Mouse (Mus musculus) midbrain, embryonic 12.5 days (tissue): ENCODE measurements around the gene Olfr462. TPM values are rescaled to one million over a fixed set of nuclear protein-coding genes. Genes with fewer than 3 reads are reported as not detected.
"Not testable (repeated sequence)": the region's sequence is repeated elsewhere in the genome, so short reads cannot be mapped to it uniquely, and the experiment has no call there.

Experiments
- ATAC-seq: fragments of 200-750 bp; cut with Nextera tagmentation; 2 replicates; pipeline ENCODE4 v1.8.0; 2017; ENCODE audit warnings: low read depth, moderate TSS enrichment, moderate library complexity; ENCODE audit not compliant: low FRiP score
- H3K27ac ChIP-seq: fragments of 300-500 bp; sonication (generic); replicated peaks from 2 replicates; pipeline ENCODE4 v1.5.1; 2016; ENCODE audit warnings: mild to moderate bottlenecking
- H3K27me3 ChIP-seq: fragments of 300-500 bp; sonication (generic); 2 replicates; pipeline ENCODE4 v1.6.1; 2016; ENCODE audit warnings: mild to moderate bottlenecking
- H3K36me3 ChIP-seq: fragments of 300-500 bp; sonication (generic); 2 replicates; pipeline ENCODE4 v1.6.1; 2016
- H3K4me1 ChIP-seq: fragments of 300-500 bp; sonication (generic); 2 replicates; pipeline ENCODE4 v1.6.1; 2016
- H3K4me2 ChIP-seq: fragments of 300-500 bp; sonication (generic); replicated peaks from 2 replicates; pipeline ENCODE4 v1.6.1; 2016; ENCODE audit warnings: mild to moderate bottlenecking, moderate library complexity
- H3K4me3 ChIP-seq: fragments of 300-500 bp; sonication (generic); 2 replicates; pipeline ENCODE4 v1.5.1; 2016; ENCODE audit warnings: mild to moderate bottlenecking
- H3K9ac ChIP-seq: fragments of 300-500 bp; sonication (generic); replicated peaks from 2 replicates; pipeline ENCODE4 v1.6.1; 2016; ENCODE audit warnings: mild to moderate bottlenecking, moderate library complexity
- H3K9me3 ChIP-seq: fragments of 300-500 bp; sonication (generic); 2 replicates; pipeline ENCODE4 v1.6.1; 2016; ENCODE audit warnings: mild to moderate bottlenecking
- WGBS: fragments of 180-500 bp; shearing (Covaris S2); methylation state at CpG from one replicate; pipeline ENCODE4 v1.1.7; 2016; 5-methylcytosine and 5-hydroxymethylcytosine counted together
- polyA plus RNA-seq: library from polyadenylated mRNA; unstranded; fragments of >200 nt; fragmentation: Nextera tagmentation; extraction: Ambion mirVana; gene quantifications from 2 replicates; pipeline ENCODE4 v1.2.1, GENCODE M21; 2016

Gene Olfr462
- polyA plus RNA-seq, 1 experiment from 2014 or later: not detected

DNA sequence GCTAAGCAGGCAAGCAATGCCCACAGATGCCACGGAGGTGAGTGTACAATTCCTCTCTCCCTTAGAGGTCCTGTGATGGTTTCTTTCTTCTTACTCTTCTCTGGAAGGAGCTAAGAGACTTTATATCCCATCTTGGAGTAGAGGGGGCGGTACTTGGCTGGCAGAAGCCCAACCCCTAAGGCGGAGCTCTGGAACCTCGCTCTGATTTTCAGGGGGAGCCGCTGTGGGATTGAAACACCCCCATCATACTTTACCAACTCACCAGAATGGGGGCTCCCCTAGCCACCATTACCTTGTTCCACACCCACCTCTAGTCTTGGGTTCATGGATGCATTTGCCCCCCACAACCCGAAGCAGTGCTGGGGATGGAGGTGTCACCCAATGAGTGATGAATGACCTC is 16.6 kb downstream of the Olfr462 start, which contains the start of gene Epx:
TSS of gene Epx (minus strand) at position 101 of the 400 bp plus-strand sequence.
- Histone ChIP-seq H3K4me2 (no peak within 1 kb of the TSS), H3K9me3 (no peaks in the 10 kb centered on the region), H3K36me3 (no peaks in the 10 kb centered on the region), H3K27ac (no peak within 1 kb of the TSS), H3K9ac (no peak within 1 kb of the TSS), H3K27me3 (no peaks in the 10 kb centered on the region), H3K4me1 (no peaks in the 10 kb centered on the region), H3K4me3 (no peak within 1 kb of the TSS)
- ATAC-seq: no peak
- WGBS: 87% methylated on average over 6 of the region's 6 CpGs

DNA sequence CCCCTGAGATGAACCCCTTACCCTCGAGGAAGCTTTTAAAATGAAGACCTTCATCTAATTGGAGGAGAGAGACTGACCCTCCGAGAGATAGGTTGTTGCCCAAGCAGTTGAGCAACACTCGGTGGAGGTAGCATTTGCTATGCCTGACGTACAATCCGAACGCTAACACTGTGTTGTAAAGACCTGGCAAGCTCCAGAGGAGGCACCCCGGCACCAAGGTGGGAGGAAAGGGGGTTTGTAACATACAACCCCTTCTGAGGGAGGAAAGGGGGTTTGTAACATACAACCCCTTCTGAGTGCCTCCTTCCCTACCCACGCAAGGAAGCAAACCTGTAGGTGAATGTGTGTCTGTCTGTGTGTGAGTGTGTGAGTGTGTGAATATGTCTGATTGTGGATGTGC is 20.3 kb downstream of the Olfr462 start:
- no peak overlapping the region for H3K9ac ChIP-seq
- H3K9me3 ChIP-seq: no peaks in the 10 kb centered on the region
- H3K4me1 ChIP-seq: no peaks in the 10 kb centered on the region
- ATAC-seq: no peak
- no peak overlapping the region for H3K27ac ChIP-seq
- no peak overlapping the region for H3K4me3 ChIP-seq
- no peaks in the 10 kb centered on the region for H3K36me3 ChIP-seq
- no peak overlapping the region for H3K4me2 ChIP-seq
- H3K27me3 ChIP-seq: no peaks in the 10 kb centered on the region
- WGBS: 52% methylated on average over 8 of the region's 8 CpGs

DNA sequence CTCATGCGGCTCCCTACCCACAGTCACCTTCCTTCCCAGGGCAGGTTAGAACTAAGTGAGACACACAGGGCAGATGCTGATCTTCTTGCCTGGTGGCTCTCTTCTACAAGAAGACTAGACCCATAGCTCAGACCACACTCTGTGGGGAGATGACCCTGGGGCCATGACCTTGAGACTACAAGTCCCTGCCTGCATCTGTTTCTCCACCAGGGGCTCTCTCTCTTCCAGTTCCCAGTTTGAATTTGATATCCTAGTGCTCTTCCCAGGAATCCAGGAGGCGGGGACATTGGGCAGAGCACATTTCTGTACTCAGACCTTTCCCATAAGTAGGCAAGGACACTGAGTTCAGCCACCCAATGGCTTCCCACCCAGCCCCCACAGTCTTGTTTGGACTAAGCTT is 22.0 kb downstream of the Olfr462 start:
- WGBS: 60% methylated on average over 2 of the region's 2 CpGs
- H3K36me3 ChIP-seq: no peaks in the 10 kb centered on the region
- no peak for ATAC-seq
- no peak overlapping the region for H3K4me3 ChIP-seq
- no peak overlapping the region for H3K9ac ChIP-seq
- H3K4me1 ChIP-seq: no peaks in the 10 kb centered on the region
- no peak overlapping the region for H3K4me2 ChIP-seq
- H3K27ac ChIP-seq: no peak overlapping the region
- no peaks in the 10 kb centered on the region for H3K9me3 ChIP-seq
- H3K27me3 ChIP-seq: no peaks in the 10 kb centered on the region

DNA sequence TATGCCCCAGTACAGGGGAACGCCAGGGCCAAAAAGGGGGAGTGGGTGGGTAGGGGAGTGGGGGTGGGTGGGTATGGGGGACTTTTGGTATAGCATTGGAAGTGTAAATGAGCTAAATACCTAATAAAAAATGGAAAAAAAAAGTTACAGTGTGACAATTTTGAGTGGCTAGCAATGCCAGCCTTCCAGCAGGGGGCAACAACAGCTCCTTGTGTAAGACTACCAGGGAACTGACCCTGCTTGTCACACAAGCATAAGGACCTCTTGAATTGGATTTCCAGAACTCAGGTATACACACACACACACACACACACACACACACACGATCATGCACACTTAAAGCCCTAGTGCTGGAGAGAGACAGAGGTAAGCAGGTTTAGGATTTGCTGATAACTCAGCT is 25.2 kb downstream of the Olfr462 start:
- WGBS: 83% methylated on average over 1 of the region's 2 CpGs
- not testable (repeated sequence) for H3K4me1 ChIP-seq, ATAC-seq, H3K4me3 ChIP-seq, H3K9ac ChIP-seq, H3K9me3 ChIP-seq, H3K4me2 ChIP-seq, H3K27ac ChIP-seq, H3K27me3 ChIP-seq
- peaks cover 11% of the 10 kb centered on the region for H3K36me3 ChIP-seq

DNA sequence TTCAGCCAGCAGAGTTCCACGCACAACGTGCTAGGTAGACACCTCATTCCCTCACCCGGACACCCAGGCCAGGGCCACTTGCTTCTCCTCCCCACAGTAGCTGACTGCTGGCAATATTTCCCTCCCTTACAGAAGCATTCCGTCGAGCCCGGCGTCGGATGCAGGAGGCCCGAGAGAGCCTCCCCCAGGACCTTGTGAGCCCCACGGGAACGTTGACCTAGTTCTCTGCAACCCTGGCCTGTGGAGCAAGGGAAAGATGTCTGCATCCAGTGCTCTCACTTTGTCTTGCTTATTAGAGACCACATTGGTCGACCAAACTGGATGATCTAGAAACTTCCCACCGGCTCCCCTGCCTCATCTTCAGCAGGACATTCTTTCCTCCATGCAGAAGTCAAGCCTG is 29.3 kb downstream of the Olfr462 start:
- Histone ChIP-seq H3K36me3 (peaks cover 24% of the 10 kb centered on the region), H3K4me1 (no peaks in the 10 kb centered on the region), H3K9ac (no peak overlapping the region), H3K27ac (no peak overlapping the region), H3K4me2 (no peak overlapping the region), H3K4me3 (no peak overlapping the region), H3K27me3 (no peaks in the 10 kb centered on the region), H3K9me3 (no peaks in the 10 kb centered on the region)
- WGBS: 91% methylated on average over 13 of the region's 13 CpGs
- no peak for ATAC-seq

DNA sequence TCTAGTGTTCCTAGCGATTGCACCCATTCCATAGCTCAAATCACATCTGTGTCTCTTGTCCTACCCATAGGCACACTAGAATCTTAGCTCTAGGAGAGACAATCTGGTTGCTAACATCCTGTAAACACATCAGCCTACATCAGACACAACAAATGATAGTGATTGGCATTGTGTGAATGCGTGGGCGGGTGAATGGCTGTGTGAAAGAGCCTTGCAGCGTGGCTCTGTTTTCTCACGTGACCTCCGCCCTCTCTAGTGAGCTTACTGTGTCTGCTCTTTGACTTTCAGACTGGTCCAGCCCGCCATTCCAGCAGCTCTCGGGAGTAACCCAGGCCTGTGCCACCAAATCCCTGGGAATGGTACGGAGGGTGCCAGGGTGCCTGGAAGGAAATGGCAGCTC is 31.6 kb downstream of the Olfr462 start:
- WGBS: 76% methylated on average over 9 of the region's 9 CpGs
- Histone ChIP-seq H3K36me3 (peaks cover 33% of the 10 kb centered on the region), H3K9me3 (no peaks in the 10 kb centered on the region), H3K9ac (no peak overlapping the region), H3K4me1 (no peaks in the 10 kb centered on the region), H3K4me3 (no peak overlapping the region), H3K27ac (no peak overlapping the region), H3K27me3 (no peaks in the 10 kb centered on the region), H3K4me2 (no peak overlapping the region)
- ATAC-seq: no peak

DNA sequence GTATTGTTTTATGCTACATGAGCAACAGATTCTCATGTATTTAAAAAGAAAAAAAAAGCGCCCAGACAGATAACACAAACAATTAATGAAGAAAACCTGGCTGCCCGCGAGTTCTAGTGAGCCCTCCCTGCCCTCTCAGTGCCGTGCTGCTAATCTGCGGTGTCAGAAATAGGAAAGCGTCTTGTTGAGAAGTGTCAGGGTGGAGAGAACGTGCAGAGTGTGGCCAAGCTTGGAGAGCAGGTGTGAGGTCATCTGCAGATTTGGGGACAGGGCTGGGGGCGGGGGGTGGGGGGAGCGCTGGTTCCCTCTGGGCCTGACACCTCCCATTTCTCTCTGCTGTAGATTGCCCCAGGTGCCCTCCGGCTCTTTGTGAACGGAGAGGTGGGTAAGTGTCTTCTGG is 32.8 kb downstream of the Olfr462 start:
- Histone ChIP-seq H3K27ac (no peak overlapping the region), H3K36me3 (peaks cover 33% of the 10 kb centered on the region), H3K9ac (no peak overlapping the region), H3K27me3 (no peaks in the 10 kb centered on the region), H3K4me1 (no peaks in the 10 kb centered on the region), H3K4me3 (no peak overlapping the region), H3K9me3 (no peaks in the 10 kb centered on the region), H3K4me2 (no peak overlapping the region)
- no peak for ATAC-seq
- WGBS: 90% methylated on average over 11 of the region's 11 CpGs

DNA sequence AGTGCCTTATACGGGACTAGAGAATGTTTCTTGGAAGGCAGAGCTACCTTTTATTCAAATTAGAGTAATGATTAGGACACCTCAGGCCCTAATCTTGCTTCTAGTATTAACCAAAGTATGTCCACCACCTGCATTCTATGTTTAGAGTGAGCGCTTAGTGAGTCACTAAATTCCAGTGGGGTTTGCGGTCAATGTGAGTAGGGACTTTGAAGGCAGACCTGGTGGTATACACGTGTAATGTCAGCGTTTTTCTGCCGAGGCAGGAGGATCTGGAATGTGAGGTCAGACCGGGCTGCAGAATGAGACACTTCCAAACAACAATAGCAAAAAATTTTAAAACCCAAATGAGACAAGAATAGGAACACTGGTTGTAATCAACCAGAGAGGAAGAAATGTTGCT is 37.5 kb downstream of the Olfr462 start:
- WGBS: 95% methylated on average over 7 of the region's 7 CpGs
- peaks cover 11% of the 10 kb centered on the region for H3K4me1 ChIP-seq

DNA sequence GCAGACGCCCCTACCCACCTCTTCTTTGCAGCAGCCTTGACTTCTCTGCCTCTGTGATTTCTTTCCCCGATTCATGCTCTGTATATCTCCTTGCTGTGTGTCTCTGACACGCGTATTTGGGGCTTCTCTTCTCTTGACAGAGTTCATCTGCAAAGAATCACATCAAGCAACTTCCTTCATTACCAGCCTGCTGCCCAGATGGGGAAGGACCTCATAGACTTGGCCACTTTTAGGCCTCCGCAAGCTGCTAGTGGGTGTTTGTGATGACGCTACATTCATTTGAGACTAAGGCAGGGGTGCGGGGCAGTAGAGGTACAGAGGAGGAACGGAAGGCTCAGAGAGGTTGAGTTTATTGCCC is 38.5 kb downstream of the Olfr462 start:
- no peaks in the 10 kb centered on the region for H3K9me3 ChIP-seq
- H3K36me3 ChIP-seq: peaks cover 17% of the 10 kb centered on the region
- H3K4me2 ChIP-seq: peak overlapping the region; percentile 84
- H3K27ac ChIP-seq: peak overlapping the region; percentile 56
- H3K4me1 ChIP-seq: peaks cover 11% of the 10 kb centered on the region
- peak overlapping the region; percentile 66 for H3K4me3 ChIP-seq
- no peak for ATAC-seq
- WGBS: 37% methylated on average over 8 of the region's 8 CpGs
- H3K27me3 ChIP-seq: no peaks in the 10 kb centered on the region
- peak overlapping the region; percentile 71 for H3K9ac ChIP-seq

More for the DNA sequence above, 37.5 kb downstream of the Olfr462 start:
- no peak overlapping the region for H3K4me3 ChIP-seq
- H3K27ac ChIP-seq: no peak overlapping the region
- H3K9ac ChIP-seq: no peak overlapping the region
- H3K36me3 ChIP-seq: peaks cover 18% of the 10 kb centered on the region
- ATAC-seq: no peak
- H3K27me3 ChIP-seq: no peaks in the 10 kb centered on the region
- H3K4me2 ChIP-seq: no peak overlapping the region
- no peaks in the 10 kb centered on the region for H3K9me3 ChIP-seq

DNA sequence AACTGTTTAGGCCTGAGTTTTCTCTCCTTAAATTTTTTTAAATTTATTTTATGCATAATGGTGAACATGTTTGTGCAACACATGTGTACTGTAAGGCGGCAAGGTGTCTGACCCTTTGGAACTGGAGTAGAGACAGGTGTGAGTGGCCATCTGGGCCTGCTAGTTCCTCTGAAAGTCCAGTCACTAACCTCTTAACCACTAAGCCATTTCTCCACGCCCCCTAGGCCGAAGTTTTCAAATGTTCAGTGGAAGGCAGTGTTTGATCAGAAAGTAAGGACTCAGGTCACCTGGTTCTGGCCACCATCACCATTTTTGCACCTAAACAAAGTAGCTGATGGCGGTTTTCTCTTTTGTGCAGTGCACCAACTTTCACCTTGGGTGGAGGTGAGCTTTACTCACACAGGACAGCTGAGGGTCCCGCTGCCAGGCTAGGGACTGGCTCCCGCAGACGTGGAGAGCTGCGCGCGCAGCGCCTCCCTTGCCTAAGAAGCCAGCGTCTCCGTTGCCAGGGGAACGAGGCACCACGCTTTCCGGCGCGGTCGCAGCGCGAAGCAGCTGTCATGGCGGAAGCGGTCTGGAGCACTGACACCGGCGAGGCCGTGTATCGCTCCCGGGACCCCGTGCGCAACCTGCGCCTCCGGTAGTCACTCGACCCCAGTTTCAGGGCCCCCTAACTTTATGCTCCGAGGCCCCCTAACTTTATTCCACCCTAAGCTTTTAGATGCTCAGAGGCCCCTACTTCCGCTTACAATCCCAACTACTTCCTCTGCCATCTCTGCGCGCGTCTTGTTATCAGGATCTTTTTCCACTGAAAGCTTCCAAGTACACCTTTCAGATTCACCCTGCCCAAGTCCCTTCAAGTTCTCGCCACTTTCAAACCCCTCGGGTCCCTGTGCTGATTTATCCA is 39.1 kb downstream of the Olfr462 start, which contains the start of gene Mks1:
TSS of gene Mks1 (plus strand) at position 526 of the 907 bp plus-strand sequence.
- H3K27me3 ChIP-seq: no peaks in the 10 kb centered on the region
- peak within 1 kb of the TSS; percentile 84 for H3K4me2 ChIP-seq
- ATAC-seq: peak; percentile 92
- H3K4me1 ChIP-seq: peaks cover 11% of the 10 kb centered on the region
- peak within 1 kb of the TSS; percentile 66 for H3K4me3 ChIP-seq
- H3K27ac ChIP-seq: peak within 1 kb of the TSS; percentile 56
- no peaks in the 10 kb centered on the region for H3K9me3 ChIP-seq
- H3K9ac ChIP-seq: peak within 1 kb of the TSS; percentile 71
- 4% methylated on average over 40 of the region's 40 CpGs for WGBS
- H3K36me3 ChIP-seq: peaks cover 11% of the 10 kb centered on the region

DNA sequence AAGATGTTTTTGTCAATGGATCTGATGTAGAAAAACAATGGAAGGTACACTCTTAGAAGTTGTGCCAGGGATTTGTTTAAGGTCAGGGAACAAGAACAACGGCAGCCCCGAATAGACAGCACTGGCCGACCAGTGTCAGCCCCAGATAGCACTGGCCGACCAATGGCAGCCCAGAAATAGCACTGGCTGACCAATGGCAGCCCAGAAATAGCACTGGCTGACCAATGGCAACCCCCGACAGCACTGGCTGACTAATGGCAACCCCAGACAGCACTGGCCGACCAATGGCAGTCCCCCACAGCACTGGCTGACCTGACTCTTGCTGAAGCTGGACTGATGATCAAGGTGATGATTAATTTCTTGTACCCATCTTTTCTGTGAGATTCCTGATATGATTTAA is 44.2 kb downstream of the Olfr462 start:
- peaks cover 4% of the 10 kb centered on the region; the same call in 1 of the 2 replicates for H3K4me1 ChIP-seq
- no peak for ATAC-seq
- H3K27me3 ChIP-seq: no peaks in the 10 kb centered on the region
- 73% methylated on average over 6 of the region's 6 CpGs for WGBS
- H3K9me3 ChIP-seq: no peaks in the 10 kb centered on the region
- no peak overlapping the region for H3K4me3 ChIP-seq
- no peak overlapping the region for H3K4me2 ChIP-seq
- no peak overlapping the region for H3K9ac ChIP-seq
- no peak overlapping the region for H3K27ac ChIP-seq
- no peaks in the 10 kb centered on the region for H3K36me3 ChIP-seq

DNA sequence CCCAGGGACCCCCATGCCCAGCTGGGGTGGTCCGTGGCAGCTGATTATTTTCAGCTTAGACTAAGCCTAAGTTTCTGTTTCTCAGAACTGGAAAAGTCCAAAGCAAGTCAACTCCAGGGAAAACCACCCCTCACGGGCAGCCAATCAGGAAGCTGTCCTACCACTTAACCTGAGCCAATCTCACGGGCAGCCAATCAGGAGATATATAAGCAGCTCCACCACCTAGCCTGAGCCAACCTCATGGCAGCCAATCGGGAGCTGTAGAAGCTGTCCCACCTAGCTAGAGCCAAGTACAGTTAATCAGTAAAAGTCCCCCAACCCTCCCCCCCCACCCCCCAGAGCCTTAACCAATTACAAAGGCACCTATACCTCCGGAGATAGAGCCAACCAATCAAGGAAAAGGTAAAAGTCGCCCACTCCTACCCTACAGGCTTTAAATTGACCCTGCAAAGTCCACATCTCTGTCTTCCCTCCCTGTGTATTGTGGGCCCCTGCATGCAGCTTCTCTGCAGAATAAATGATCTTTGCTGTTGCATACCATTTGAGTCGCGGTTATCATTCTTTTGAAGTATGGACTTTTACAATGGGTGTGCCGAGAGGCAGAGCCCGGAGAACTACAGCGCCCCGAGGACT is 45.0 kb downstream of the Olfr462 start:
- Histone ChIP-seq H3K4me1 (no peaks in the 10 kb centered on the region), H3K9ac (no peak overlapping the region), H3K36me3 (no peaks in the 10 kb centered on the region), H3K9me3 (no peaks in the 10 kb centered on the region), H3K27ac (no peak overlapping the region), H3K4me2 (no peak overlapping the region), H3K4me3 (no peak overlapping the region), H3K27me3 (no peaks in the 10 kb centered on the region)
- 85% methylated on average over 12 of the region's 12 CpGs for WGBS
- no peak for ATAC-seq
